Mouse (Mus musculus) neural tube, postnatal 0 days (tissue): Measurements from ENCODE around the gene Fn3krp. TPM values are rescaled to one million over a fixed set of nuclear protein-coding genes. Genes with fewer than 3 reads are reported as not detected.

Experiments
- microRNA-seq: library from miRNA; unstranded; fragments of <30 nt; microRNA quantifications from one replicate; pipeline ENCODE4, GENCODE M21; 2016
- polyA plus RNA-seq: library from polyadenylated mRNA; unstranded; fragments of >200 nt; fragmentation: Nextera tagmentation; extraction: Ambion mirVana; gene quantifications from 2 replicates; pipeline ENCODE4 v1.2.1, GENCODE M21; 2015

Gene Fn3krp
- polyA plus RNA-seq = 9.6 and 9.7 TPM in 2 replicates

DNA sequence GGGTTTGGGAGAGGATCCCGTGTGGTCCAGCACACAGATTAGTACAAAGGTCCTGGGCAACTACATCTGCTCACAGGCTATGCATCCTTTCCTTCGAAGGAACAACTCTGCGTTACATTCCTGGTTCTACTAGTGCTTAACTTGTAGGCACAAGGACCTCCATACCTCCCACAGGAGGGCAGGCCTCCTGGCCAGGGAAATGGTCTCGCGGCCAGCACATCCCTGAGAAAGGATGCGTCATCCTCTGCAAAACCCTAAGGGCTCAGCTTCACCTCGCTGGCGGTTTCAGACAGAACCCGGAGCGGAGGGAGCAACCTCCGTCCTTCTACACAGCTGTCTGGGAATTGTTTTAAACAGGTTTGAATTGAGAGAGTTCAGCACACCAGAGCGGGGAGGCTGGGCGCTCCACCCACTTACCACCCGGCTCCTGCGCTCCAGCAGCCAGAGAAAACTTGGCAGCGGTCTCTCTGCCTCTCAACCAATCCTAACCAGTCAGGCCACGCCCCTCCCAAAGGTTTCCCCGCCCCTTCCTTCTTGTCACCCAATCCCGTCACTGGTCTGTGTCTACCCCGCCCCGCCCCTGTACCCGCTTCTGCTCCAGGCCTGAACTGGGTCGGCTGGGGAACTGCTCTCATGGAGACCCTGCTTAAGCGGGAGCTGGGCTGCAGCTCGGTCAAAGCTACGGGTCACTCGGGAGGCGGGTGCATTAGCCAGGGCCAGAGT, at the start of gene Fn3krp:
Gene Fn3krp, plus strand, starts transcription at position 572 of the 723 bp plus-strand sequence.

GRCm38 (mm10) chr11:121387750-121388553, 33.2 kb upstream of the Fn3krp start, which contains the start of gene Rab40b:
Gene Rab40b, minus strand, starts transcription at chr11:121388251.

DNA sequence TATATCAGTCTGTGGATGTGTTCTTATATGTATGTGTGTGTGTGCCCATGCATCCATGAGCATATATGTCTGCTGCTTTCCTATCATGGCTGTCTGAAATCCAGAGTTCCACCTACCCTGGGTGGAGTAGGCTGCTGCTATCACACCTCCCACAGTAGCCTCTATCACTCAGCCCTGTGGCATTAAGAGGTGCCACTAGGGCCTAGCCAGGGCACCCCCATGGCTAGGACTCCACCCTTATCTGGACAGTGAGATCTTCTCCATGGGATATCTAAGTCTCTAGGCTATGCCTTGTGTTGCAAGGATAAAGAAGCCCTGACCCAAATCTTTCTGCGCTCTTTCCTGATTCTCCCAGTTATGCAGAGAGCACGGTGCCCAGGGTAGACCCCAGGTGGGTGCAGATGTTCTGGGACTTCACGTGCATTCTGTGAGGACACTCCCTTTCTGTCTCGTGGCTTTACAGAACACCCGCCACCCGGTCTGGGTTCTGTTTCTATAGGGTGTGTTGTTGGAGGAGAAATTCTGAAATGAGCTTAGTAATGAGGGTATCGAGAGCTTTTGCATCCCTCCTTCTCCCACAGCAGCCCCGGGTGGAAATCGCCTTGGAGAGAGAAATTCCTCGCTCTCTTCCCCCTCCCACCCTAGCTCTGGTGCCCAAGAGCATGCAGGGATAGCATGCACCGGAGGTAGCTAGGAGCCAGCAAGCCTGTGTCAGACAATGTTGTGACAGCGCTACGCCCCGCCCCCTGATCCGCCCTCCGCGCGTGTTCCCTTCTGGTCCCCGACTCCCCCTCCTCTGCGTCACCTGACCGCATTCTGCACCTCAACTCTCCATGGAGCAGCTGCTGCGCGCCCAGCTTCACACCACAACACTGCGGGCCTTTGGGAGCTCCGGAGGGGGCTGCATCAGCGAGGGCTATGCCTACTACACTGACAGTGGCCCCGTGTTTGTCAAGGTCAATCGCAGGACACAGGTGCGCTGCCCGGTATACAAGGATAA, 13.3 kb downstream of the Fn3krp start, which contains the start of gene Fn3k:
Gene Fn3k, plus strand, starts transcription at position 758 of the 1,000 bp plus-strand sequence.

GRCm38 (mm10) chr11:121451753-121452635, 30.8 kb downstream of the Fn3krp start, which contains the start of gene Tbcd:
Gene Tbcd, plus strand, starts transcription at chr11:121451949.

Small RNA genes within 50 kb of the gene (microRNA-seq; reads per million reads assigned to microRNA genes)
- not detected for gene Mir7236

Other genes starting within 250 kb of the Fn3krp start
- 35.7 and 46.1 TPM in 2 replicates for gene Hexdc, start 217.0 kb upstream of the Fn3krp start, polyA plus RNA-seq
- 36.1 and 39.1 TPM in 2 replicates for gene Ogfod3, start 216.7 kb upstream of the Fn3krp start, polyA plus RNA-seq
- gene Cybc1, start 192.1 kb upstream of the Fn3krp start, polyA plus RNA-seq = 24.0 and 25.7 TPM in 2 replicates
- 34.3 and 34.8 TPM in 2 replicates for gene Narf, start 184.1 kb upstream of the Fn3krp start, polyA plus RNA-seq
- gene Foxk2, start 161.4 kb upstream of the Fn3krp start, polyA plus RNA-seq = 17.5 and 23.6 TPM in 2 replicates
- gene Wdr45b, start 67.0 kb upstream of the Fn3krp start, polyA plus RNA-seq = 77.1 and 83.8 TPM in 2 replicates
- 18.7 and 20.6 TPM in 2 replicates for gene Rab40b, start 33.1 kb upstream of the Fn3krp start, polyA plus RNA-seq
- gene Fn3k, start 13.5 kb downstream of the Fn3krp start, polyA plus RNA-seq = 8.4 and 10.3 TPM in 2 replicates
- gene Tbcd, start 30.5 kb downstream of the Fn3krp start, polyA plus RNA-seq = 51.1 and 51.7 TPM in 2 replicates
- gene Zfp750, start 97.9 kb downstream of the Fn3krp start, polyA plus RNA-seq = 0.23 and 0.29 TPM in 2 replicates